Mouse (Mus musculus) monocyte, adult 2 months (primary cell): ENCODE measurements at regions not wholly inside any gene's neighbourhood (a gene's known extent, or its start where the extent isn't known, plus 50 kb on each side); places are given as distances from the start of the nearest gene placed in this dataset.

Source experiments
- DNase-seq, 2 experiments: peaks; one replicate each; pipeline ENCODE4 v3.0.0; 2022; ENCODE audit warnings: low spot score in 2 of 2, low read depth in 1 of 2

GRCm38 (mm10) chr1:36001821-36002220 lies 66.4 kb upstream of the Hs6st1 start:
- no peak for DNase-seq

DNA sequence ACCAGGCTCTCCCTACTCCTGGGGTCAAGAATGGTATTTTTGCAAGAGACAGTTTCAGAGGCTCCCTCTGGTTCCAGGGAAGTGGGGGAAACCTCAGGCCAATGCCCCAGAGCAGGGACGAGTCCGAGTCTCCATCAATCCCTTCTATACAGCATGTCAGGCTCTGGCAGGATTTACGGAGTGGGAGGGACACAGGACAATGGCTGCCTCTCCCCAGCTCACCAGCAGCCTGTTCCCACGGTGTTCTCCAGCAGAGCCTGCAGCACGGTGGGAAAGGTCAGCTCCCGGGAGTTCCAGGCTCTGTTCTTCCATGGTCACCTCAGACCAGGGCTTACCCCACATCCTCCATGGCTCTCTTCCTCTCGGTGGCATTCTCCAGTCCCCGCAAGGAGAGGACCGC lies 64.6 kb upstream of the Hs6st1 start:
- DNase-seq, result no peak

- DNase-seq, result no peak
Measured at GRCm38 (mm10) chr1:36008598-36008997, 59.6 kb upstream of the Hs6st1 start.

GRCm38 (mm10) chr1:36009010-36009619 lies 59.1 kb upstream of the Hs6st1 start:
- no peak for DNase-seq

GRCm38 (mm10) chr1:36010151-36010550 lies 58.0 kb upstream of the Hs6st1 start:
- no peak for DNase-seq

GRCm38 (mm10) chr1:36010834-36011233 lies 57.4 kb upstream of the Hs6st1 start:
- no peak for DNase-seq

DNA sequence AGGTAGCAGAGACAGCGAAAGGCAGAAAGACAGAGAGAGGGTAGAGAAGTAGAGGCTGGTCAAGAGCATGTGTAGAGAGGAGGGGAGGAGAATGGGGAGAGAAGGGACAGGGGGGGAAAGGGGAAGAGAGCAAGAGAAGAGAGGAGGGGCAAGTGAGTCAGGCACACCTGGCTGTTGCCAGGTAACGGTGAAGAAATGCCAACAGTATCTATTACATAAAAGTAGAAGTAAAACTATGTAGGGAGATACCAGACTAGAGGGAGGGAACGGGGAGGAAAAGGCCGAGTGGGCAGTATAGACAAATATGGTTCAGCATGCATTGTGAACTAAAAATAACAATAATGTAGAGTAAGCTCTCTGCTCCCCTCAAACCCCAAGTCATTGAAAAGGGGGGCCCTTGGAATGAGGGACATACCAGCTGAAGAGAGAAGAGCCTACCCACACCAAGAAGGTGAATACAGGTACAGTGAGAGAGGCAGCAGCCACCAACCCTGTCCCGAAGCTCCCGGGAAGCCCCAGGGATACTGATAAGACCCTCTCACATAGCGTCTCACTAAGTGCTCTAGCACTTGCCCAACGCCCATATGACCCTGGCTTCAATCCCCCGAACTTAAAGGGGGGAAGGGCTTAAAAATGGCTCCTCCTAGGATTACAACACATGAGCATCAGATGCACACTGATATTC lies 56.0 kb upstream of the Hs6st1 start:
- DNase-seq, result no peak

DNA sequence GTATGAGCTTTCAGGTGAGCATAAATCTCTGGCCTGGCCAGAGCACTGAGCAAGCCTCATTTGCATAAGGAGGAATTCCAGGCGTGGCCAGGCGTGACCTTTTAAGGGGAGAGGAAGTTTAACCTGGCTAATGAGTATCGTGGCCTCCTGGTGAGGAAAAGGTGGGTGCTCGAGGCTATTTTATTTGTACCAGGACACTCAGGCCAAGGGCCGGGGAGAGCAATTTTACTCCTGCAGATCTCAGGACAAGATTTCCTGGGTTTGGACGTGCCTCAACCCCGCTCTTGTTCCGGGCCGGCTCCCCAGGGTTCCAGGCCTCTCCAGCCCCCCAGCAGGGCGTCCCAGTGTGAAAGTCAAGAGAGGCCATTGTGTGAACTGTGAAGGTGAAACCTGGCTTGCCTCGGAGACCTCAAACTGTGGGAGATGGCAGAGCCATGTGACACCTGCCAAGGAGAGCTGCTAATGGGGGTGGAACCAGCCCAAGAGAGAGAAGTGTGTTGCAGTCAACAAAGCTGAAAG lies 54.3 kb upstream of the Hs6st1 start:
- no peak for DNase-seq

DNA sequence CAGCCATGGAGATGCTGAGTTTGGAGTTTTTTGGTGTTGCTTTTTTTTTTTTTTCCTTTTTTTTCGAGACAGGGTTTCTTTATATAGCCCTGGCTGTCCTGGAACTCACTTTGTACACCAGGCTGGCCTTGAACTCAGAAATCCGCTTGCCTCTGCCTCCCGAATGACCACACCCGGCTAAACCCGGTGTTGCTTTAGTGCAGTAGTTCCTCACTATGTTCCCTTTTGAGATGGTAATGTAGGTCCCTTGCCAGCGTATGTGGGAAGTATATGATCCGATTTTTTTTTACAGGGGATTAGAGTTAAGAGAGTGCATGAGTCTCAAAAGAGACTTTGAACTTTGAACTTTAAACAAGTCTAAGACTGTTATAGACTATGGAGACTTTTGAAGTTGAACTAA lies 53.8 kb upstream of the Hs6st1 start:
- no peak for DNase-seq

DNA sequence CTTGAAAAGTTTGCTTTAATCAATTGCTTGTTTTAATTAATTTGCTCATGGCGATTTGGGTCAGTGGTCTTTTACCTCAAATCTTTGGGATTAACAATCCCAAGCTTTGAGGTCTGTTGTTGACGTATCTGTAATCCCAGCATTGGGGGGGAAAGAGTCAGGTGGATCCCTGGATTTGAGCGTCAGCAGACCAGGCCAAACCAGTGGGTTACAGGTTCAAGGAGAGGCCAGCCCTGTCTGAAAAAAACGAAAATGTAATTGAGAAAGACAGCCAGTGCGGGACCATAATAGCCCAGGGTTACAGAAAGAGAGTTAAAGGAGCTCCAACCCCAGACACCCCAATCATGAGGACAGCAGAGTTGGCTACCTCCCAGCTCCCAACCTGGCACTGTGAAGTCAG lies 53.0 kb upstream of the Hs6st1 start:
- DNase-seq, result no peak

- DNase-seq, result no peak
Measured at GRCm38 (mm10) chr1:36016566-36016965, 51.6 kb upstream of the Hs6st1 start.

- no peak for DNase-seq
Measured at GRCm38 (mm10) chr1:36017061-36017461, 51.1 kb upstream of the Hs6st1 start.

DNA sequence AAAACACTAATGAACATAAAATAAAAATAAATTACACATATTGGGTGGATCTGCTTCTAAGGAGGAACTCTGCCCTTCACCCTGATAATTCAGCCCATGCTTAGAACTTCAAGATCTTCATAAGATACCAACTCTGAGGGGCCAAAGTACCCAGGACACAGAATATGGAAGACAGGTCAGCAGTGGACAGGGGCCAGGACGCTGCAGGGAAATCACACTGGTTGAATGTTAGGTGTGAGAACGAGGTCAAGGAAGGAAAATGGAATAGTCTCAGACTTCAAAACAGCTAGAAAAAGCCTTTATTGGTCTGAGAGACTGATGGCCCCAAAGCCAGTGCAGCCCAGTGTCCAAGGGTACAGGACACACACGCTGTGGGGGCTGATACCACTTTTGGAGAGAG lies 50.5 kb upstream of the Hs6st1 start:
- no peak for DNase-seq
